Mouse (Mus musculus) heart, adult 2 months (tissue): Measurements from ENCODE around the gene Maml3.

Source experiments
- CTCF ChIP-seq: fragments of 200-600 bp; IDR thresholded peaks from 2 replicates; pipeline ENCODE4 v1.8.1; 2022; ENCODE audit warnings: antibody characterized with exemption, mild to moderate bottlenecking, moderate library complexity
- EP300 ChIP-seq: fragments of 200-500 bp; IDR thresholded peaks from 2 replicates; pipeline ENCODE4 v1.6.1; 2011; ENCODE audit warnings: low read depth, low read length, control low read depth; ENCODE audit not compliant: insufficient read depth
- POLR2A ChIP-seq: fragments of 200-500 bp; IDR thresholded peaks from 2 replicates; pipeline ENCODE4 v1.6.1; 2011; ENCODE audit warnings: mild to moderate bottlenecking, low read depth, low read length, control low read depth; ENCODE audit not compliant: insufficient read depth

- TF ChIP-seq POLR2A (no peak), CTCF (no peak), EP300 (no peak)
Measured at GRCm38 (mm10) chr3:51645484-51645883, 459.4 kb downstream of the Maml3 start.
